Mouse (Mus musculus) megakaryocyte-erythroid progenitor cell, adult 5 weeks (primary cell): ENCODE data around the gene Hmgcll1. TPM values are rescaled to one million over a fixed set of nuclear protein-coding genes. Genes with fewer than 3 reads are reported as not detected.

ENCODE experiments used
- polyA plus RNA-seq: library from polyadenylated mRNA; stranded (reverse); fragments of >175 nt; gene quantifications from 2 replicates; pipeline ENCODE4 v1.2.3, GENCODE M21; 2012

Hmgcll1 gene
- 0.03 and 0.07 TPM in 2 replicates for polyA plus RNA-seq

GRCm38 (mm10) chr9:76014631-76015531 is at the start of gene Hmgcll1:
Gene Hmgcll1, plus strand, starts transcription at chr9:76014855.

Other genes with a start within 250 kb of the Hmgcll1 start
- gene Bmp5, start 239.5 kb upstream of the Hmgcll1 start, polyA plus RNA-seq = not detected in 2 replicates
- gene Gfral, start 198.8 kb downstream of the Hmgcll1 start, polyA plus RNA-seq = not detected in 2 replicates